Mouse (Mus musculus) induced T-regulatory cell, adult 2 months (primary cell): ENCODE data around the gene Agpat3.

Experiments
- DNase-seq: peaks from one replicate; pipeline ENCODE4 v3.0.0-alpha.2; 2012; ENCODE audit warnings: low read depth

The Agpat3 gene

GRCm38 (mm10) chr10:78323214-78323880, 28.9 kb downstream of the Agpat3 start:
- no peak for DNase-seq

GRCm38 (mm10) chr10:78322806-78323205, 29.5 kb downstream of the Agpat3 start:
- no peak for DNase-seq

- DNase-seq = no peak
These were observed 31.0 kb downstream of the Agpat3 start for GRCm38 (mm10) chr10:78321133-78321757.

GRCm38 (mm10) chr10:78320526-78320925, 31.8 kb downstream of the Agpat3 start:
- DNase-seq = no peak

- no peak for DNase-seq
These were observed 32.3 kb downstream of the Agpat3 start for GRCm38 (mm10) chr10:78319940-78320339.

GRCm38 (mm10) chr10:78317270-78317923, 34.9 kb downstream of the Agpat3 start:
- no peak for DNase-seq

GRCm38 (mm10) chr10:78316228-78317087, 35.8 kb downstream of the Agpat3 start:
- no peak for DNase-seq

- DNase-seq = no peak
These were observed 37.1 kb downstream of the Agpat3 start for GRCm38 (mm10) chr10:78315145-78315544.

GRCm38 (mm10) chr10:78311886-78312635, 40.2 kb downstream of the Agpat3 start:
- no peak for DNase-seq

GRCm38 (mm10) chr10:78310747-78311267, 41.5 kb downstream of the Agpat3 start:
- no peak for DNase-seq

GRCm38 (mm10) chr10:78308617-78309016, 43.7 kb downstream of the Agpat3 start:
- DNase-seq = no peak

GRCm38 (mm10) chr10:78307391-78307790, 44.9 kb downstream of the Agpat3 start:
- no peak for DNase-seq

- DNase-seq = no peak
These were observed 46.3 kb downstream of the Agpat3 start for GRCm38 (mm10) chr10:78306027-78306426.

GRCm38 (mm10) chr10:78304996-78305395, 47.3 kb downstream of the Agpat3 start:
- no peak for DNase-seq

GRCm38 (mm10) chr10:78303675-78304074, 48.6 kb downstream of the Agpat3 start:
- DNase-seq = peak; percentile 78

GRCm38 (mm10) chr10:78300061-78300460, 52.2 kb downstream of the Agpat3 start:
- peak; percentile 50 for DNase-seq

GRCm38 (mm10) chr10:78298651-78299644, 53.3 kb downstream of the Agpat3 start:
- DNase-seq = peak; percentile 90

GRCm38 (mm10) chr10:78297576-78298484, 54.5 kb downstream of the Agpat3 start:
- peak; percentile 96 for DNase-seq

- peak; percentile 44 for DNase-seq
These were observed 55.3 kb downstream of the Agpat3 start for GRCm38 (mm10) chr10:78296980-78297379.
